Mouse (Mus musculus) liver, postnatal 0 days (tissue): ENCODE measurements around the gene Trappc3. TPM values are rescaled to one million over a fixed set of nuclear protein-coding genes. Genes with fewer than 3 reads are reported as not detected.

Experiments used
- ATAC-seq: fragments of 200-750 bp; cut with Nextera tagmentation; 2 replicates; pipeline ENCODE4 v1.8.0; 2017; ENCODE audit warnings: mild to moderate bottlenecking, moderate library complexity
- DNase-seq: peaks from one replicate; pipeline ENCODE4 v3.0.0-alpha.2; 2016
- H3K27ac ChIP-seq: fragments of 300-500 bp; sonication (generic); 2 replicates; pipeline ENCODE4 v1.5.1; 2014; ENCODE audit warnings: antibody characterized with exemption, moderate library complexity, mild to moderate bottlenecking, low read depth
- H3K27me3 ChIP-seq: fragments of 300-500 bp; sonication (generic); 2 replicates; pipeline ENCODE4 v1.6.1; 2014; ENCODE audit warnings: low read length, control low read depth, mixed read lengths; ENCODE audit not compliant: insufficient read depth
- H3K36me3 ChIP-seq: fragments of 300-500 bp; sonication (generic); replicated peaks from 2 replicates; pipeline ENCODE4 v1.6.1; 2014; ENCODE audit warnings: mild to moderate bottlenecking, control low read depth, low read length, moderate library complexity, mixed read lengths; ENCODE audit not compliant: insufficient read depth
- H3K4me1 ChIP-seq: fragments of 300-500 bp; sonication (generic); 2 replicates; pipeline ENCODE4 v1.6.1; 2014; ENCODE audit warnings: antibody characterized with exemption, mild to moderate bottlenecking, control low read depth; ENCODE audit not compliant: insufficient read depth
- H3K4me2 ChIP-seq: fragments of 300-500 bp; sonication (generic); 2 replicates; pipeline ENCODE4 v1.6.1; 2014; ENCODE audit warnings: low read depth, mild to moderate bottlenecking, low read length, moderate library complexity, mixed read lengths
- H3K4me3 ChIP-seq: fragments of 300-500 bp; sonication (generic); 2 replicates; pipeline ENCODE4 v1.5.1; 2014; ENCODE audit warnings: low read depth, low read length
- H3K9ac ChIP-seq: fragments of 300-500 bp; sonication (generic); replicated peaks from 2 replicates; pipeline ENCODE4 v1.6.1; 2014; ENCODE audit warnings: mild to moderate bottlenecking, moderate library complexity
- H3K9me3 ChIP-seq: fragments of 300-500 bp; sonication (generic); 2 replicates; pipeline ENCODE4 v1.6.1; 2016; ENCODE audit warnings: mild to moderate bottlenecking, control low read depth, low read length, mixed read lengths
- CTCF ChIP-seq: sonication (generic); IDR thresholded peaks from 2 replicates; pipeline ENCODE4 v1.5.1; 2016; ENCODE audit warnings: antibody characterized with exemption, low read depth
- EP300 ChIP-seq: IDR thresholded peaks from 2 replicates; pipeline ENCODE4 v1.6.1; 2016; ENCODE audit warnings: antibody characterized with exemption, low read depth, mild to moderate bottlenecking
- WGBS: fragments of 180-500 bp; shearing (Covaris S2); extraction: QIAGEN DNeasy Blood & Tissue Kit; methylation state at CpG from one replicate; pipeline ENCODE4 v1.1.7; 2014; ENCODE audit not compliant: insufficient replicate concordance; 5-methylcytosine and 5-hydroxymethylcytosine counted together
- polyA plus RNA-seq: library from polyadenylated mRNA; unstranded; fragments of >200 nt; fragmentation: Nextera tagmentation; extraction: Ambion mirVana; gene quantifications from 2 replicates; pipeline ENCODE4 v1.2.1, GENCODE M21; 2015

Trappc3 gene
- polyA plus RNA-seq, 1 experiment from 2014 or later: 39.2 TPM

DNA sequence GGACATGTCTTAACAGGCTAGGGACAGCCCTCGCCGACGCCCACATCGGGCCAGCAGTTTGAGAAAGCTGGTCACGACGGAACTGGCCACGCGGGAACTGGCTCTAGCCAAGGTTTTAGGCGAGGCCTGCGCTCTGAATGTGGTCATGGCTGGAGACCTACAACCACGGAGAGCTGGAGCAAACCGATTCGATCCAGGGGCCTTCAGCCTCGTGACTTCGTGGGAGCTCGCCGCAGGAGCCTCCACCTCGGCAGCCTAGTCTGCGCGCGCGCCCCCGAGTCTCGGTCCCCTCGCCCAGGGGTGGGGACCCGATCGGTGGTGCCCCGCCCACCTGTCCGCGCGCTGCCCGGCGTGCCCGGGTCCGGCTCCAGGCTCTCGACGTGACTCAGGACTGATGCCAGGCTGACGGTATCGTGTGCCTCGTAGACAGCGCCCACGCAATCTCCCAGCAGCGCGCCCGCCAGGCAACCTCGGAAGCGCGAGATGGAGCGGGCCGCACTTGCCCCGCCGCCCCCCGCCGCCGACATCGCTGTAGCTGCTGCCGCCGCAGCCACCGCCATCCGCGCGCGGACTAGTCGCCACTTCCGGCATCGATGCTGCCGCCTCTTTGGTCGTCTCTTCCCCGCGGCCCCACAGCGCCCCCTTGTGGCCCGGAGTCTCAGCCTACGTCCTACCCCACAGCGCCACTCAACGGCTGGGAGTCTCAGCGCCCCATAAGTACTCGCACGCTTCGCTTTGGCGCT, 59.2 kb downstream of the Trappc3 start, which contains the start of gene Adprhl2:
TSS of gene Adprhl2 (minus strand) at position 593 of the 743 bp plus-strand sequence.
- H3K9ac ChIP-seq: peak within 1 kb of the TSS; percentile 83
- peak; percentile 100 for TF ChIP-seq CTCF
- TF ChIP-seq EP300: no peak
- H3K36me3 ChIP-seq: peaks cover 21% of the 10 kb centered on the region
- H3K9me3 ChIP-seq: no peaks in the 10 kb centered on the region
- peaks cover 2% of the 10 kb centered on the region; the same call in 1 of the 2 replicates for H3K27me3 ChIP-seq
- DNase-seq (peak; percentile 99), ATAC-seq (peak; percentile 87)
- under 1% methylated on average over 74 of the region's 80 CpGs for WGBS
- H3K4me1 ChIP-seq: peaks cover 4% of the 10 kb centered on the region; the same call in 1 of the 2 replicates
- peak within 1 kb of the TSS; percentile 86 for H3K27ac ChIP-seq
- peak within 1 kb of the TSS; percentile 87 for H3K4me2 ChIP-seq
- H3K4me3 ChIP-seq: peak within 1 kb of the TSS; percentile 81

DNA sequence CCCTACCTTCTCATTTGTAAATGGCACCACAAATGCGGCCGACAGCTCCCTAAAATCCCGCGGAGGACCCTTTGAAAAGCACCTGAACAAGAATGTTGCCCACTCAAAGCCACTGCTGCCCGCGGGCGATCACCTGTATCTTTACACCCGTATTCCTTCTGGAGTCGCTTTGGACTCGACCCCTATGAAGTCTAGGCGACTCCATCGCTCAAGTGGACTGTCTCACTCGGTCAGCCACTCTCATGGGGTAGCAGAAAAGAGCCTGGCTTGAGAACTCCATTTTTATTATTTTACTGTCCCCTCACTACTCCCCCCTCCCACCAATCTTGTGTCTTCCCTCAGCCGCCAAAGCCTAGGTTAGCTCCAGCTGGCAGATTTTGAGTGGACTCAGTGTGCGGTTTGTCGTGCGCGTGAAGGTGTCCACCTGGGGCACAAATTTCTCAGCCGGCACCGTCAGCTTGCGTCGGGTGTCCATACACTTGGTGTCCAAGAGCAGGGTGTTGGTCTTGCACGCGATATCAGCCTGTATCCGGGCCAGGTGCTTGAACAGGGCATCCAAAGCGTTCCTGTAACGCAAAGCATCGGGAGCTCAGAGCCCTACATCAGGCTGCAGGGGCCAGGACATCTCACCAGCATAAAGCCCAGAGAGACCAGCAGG, 59.9 kb downstream of the Trappc3 start:
- Histone ChIP-seq H3K9ac (no peak overlapping the region), H3K9me3 (no peaks in the 10 kb centered on the region), H3K27me3 (peaks cover 2% of the 10 kb centered on the region; the same call in 1 of the 2 replicates), H3K27ac (no peak overlapping the region), H3K4me3 (peak overlapping the region; percentile 81), H3K4me1 (peaks cover 4% of the 10 kb centered on the region; the same call in 1 of the 2 replicates), H3K36me3 (peaks cover 14% of the 10 kb centered on the region), H3K4me2 (peak overlapping the region; percentile 65)
- ATAC-seq (peak; percentile 2; the same call in 1 of the 2 replicates), DNase-seq (no peak)
- 53% methylated on average over 28 of the region's 28 CpGs for WGBS
- no peak for TF ChIP-seq EP300
- no peak for TF ChIP-seq CTCF

DNA sequence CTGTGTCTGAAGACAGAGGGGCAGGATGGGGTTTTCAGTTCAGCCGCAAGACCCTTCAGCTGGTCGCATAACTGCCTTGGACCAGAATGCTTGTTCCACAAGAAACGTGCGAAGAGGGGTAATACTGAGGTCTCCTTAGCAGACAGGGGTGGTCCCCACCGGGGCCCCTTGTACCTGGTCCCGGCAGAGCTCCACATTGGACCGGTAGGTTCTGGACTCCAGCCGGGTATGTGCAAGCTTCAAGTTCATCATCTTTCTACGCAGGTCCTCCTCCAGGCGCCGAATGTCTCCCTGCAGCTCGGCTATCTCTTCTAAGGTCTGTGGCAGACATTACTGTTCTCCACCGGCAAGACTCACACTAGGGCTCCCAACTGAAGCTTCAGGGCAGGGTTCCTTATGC, 60.5 kb downstream of the Trappc3 start:
- Histone ChIP-seq H3K27ac (no peak overlapping the region), H3K9me3 (no peaks in the 10 kb centered on the region), H3K27me3 (peaks cover 2% of the 10 kb centered on the region; the same call in 1 of the 2 replicates), H3K36me3 (peaks cover 7% of the 10 kb centered on the region; the same call in 1 of the 2 replicates), H3K4me1 (peaks cover 4% of the 10 kb centered on the region; the same call in 1 of the 2 replicates), H3K4me2 (no peak overlapping the region), H3K9ac (no peak overlapping the region), H3K4me3 (no peak overlapping the region)
- TF ChIP-seq CTCF (no peak), EP300 (no peak)
- 90% methylated on average over 13 of the region's 13 CpGs for WGBS
- DNase-seq (no peak), ATAC-seq (no peak)

DNA sequence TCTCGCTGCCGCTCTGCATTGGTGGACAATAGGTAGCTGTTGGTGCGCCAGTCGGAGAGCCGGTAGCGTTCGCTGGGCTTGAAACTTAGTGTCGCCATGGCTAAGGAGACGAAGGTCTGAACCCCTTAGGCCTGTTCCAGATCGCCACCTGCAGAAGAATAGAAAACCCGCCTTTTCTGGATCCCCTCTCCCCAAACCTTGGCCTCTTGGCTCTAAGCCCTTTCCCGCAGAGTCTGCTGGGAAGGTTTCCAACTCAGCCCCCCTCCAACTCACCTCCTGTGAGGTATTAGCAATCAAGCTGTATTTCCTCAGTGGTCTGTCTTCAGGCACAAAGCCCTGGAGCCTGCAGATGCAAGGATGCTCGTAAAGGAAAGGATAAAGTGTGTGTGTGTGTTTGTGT, 62.7 kb downstream of the Trappc3 start:
- no peak for ATAC-seq
- Histone ChIP-seq H3K9ac (no peak overlapping the region), H3K4me3 (no peak overlapping the region), H3K9me3 (no peaks in the 10 kb centered on the region), H3K4me2 (no peak overlapping the region), H3K36me3 (no peaks in the 10 kb centered on the region), H3K4me1 (peaks cover 4% of the 10 kb centered on the region; the same call in 1 of the 2 replicates), H3K27me3 (peaks cover 2% of the 10 kb centered on the region; the same call in 1 of the 2 replicates), H3K27ac (no peak overlapping the region)
- TF ChIP-seq CTCF (no peak), EP300 (no peak)
- no peak for DNase-seq
- WGBS: 56% methylated on average over 13 of the region's 13 CpGs

DNA sequence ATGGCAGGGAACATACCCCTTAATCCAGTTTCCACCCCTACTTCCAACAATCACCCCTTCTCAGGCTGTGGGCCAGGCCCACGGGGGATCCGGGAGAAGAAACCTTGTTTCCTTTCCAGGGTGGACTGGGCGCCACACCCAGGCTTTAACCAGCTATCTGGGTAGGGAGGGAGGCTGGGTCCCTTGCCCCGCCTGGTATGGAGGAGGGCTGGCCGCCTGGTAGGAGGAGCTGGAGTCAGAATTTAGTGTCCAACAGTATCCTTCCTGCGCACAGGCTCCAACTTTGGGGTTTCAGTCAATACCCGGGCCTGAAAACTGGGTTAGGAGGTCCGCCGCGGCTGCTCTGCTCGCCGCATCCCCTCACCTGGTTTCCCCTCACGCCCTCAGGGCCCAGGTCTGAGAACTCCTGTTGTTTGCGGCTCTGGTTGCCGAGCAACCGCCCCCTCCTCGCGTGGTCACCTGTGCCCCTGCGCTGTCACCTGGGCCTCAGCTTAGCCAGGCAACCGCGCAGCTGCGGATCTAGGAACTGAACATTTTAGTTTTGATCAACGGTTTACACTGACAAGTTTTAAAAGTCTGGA, 63.2 kb downstream of the Trappc3 start, which contains the start of gene Tekt2:
TSS of gene Tekt2 (minus strand) at position 408 of the 581 bp plus-strand sequence.
- no peak within 1 kb of the TSS; the same call in 1 of the 2 replicates for H3K9ac ChIP-seq
- peak within 1 kb of the TSS; percentile 44; the same call in 1 of the 2 replicates for H3K4me2 ChIP-seq
- 27% methylated on average over 23 of the region's 23 CpGs for WGBS
- H3K36me3 ChIP-seq: no peaks in the 10 kb centered on the region
- H3K4me3 ChIP-seq: no peak within 1 kb of the TSS; the same call in 1 of the 2 replicates
- H3K4me1 ChIP-seq: peaks cover 2% of the 10 kb centered on the region; the same call in 1 of the 2 replicates
- no peak within 1 kb of the TSS for H3K27ac ChIP-seq
- no peak for DNase-seq
- TF ChIP-seq CTCF (no peak), EP300 (no peak)
- H3K9me3 ChIP-seq: no peaks in the 10 kb centered on the region
- H3K27me3 ChIP-seq: peaks cover 2% of the 10 kb centered on the region; the same call in 1 of the 2 replicates
- no peak for ATAC-seq

Other genes starting within 250 kb of the Trappc3 start
- gene Csf3r, start 237.8 kb upstream of the Trappc3 start, polyA plus RNA-seq: 2.3 and 2.8 TPM in 2 replicates
- gene Mrps15, start 215.4 kb upstream of the Trappc3 start, polyA plus RNA-seq: 57.2 and 58.1 TPM in 2 replicates
- 0.90 and 1.5 TPM in 2 replicates for gene Oscp1, start 203.8 kb upstream of the Trappc3 start, polyA plus RNA-seq
- gene Lsm10, start 165.7 kb upstream of the Trappc3 start, polyA plus RNA-seq: 24.7 and 27.7 TPM in 2 replicates
- 11.3 and 12.1 TPM in 2 replicates for gene Stk40, start 158.4 kb upstream of the Trappc3 start, polyA plus RNA-seq
- 17.1 and 17.7 TPM in 2 replicates for gene Eva1b, start 114.6 kb upstream of the Trappc3 start, polyA plus RNA-seq
- gene Sh3d21, start 98.8 kb upstream of the Trappc3 start, polyA plus RNA-seq: 2.4 and 2.7 TPM in 2 replicates
- 47.8 and 62.4 TPM in 2 replicates for gene Thrap3, start 59.6 kb upstream of the Trappc3 start, polyA plus RNA-seq
- 7.2 and 10.0 TPM in 2 replicates for gene Map7d1, start 6.0 kb upstream of the Trappc3 start, polyA plus RNA-seq
- 0.25 and 0.26 TPM in 2 replicates for gene Col8a2, start 24.5 kb downstream of the Trappc3 start, polyA plus RNA-seq
- 31.9 and 34.3 TPM in 2 replicates for gene Adprhl2, start 59.4 kb downstream of the Trappc3 start, polyA plus RNA-seq
- 0.17 and 0.26 TPM in 2 replicates for gene Tekt2, start 63.4 kb downstream of the Trappc3 start, polyA plus RNA-seq
- gene Ago3, start 167.2 kb downstream of the Trappc3 start, polyA plus RNA-seq: 3.8 and 5.2 TPM in 2 replicates
- 0.94 and 0.97 TPM in 2 replicates for gene Ago1, start 206.3 kb downstream of the Trappc3 start, polyA plus RNA-seq